In genomic region chr7:16147643-16148042, GRCm38 (mm10) we compare ENCODE assay signal across 9 mouse cellular contexts. TPM values are rescaled to one million over a fixed set of nuclear protein-coding genes. Genes with fewer than 3 reads are reported as not detected.
DNase-seq lines count a peak whose midpoint lies in the region; ATAC-seq lines count a peak whose summit lies in the region.
"Had no signal": no experiment of that assay in that cellular context is flagged by ENCODE, and none has a peak within 500 bp of the region (broad histone marks: within the 10 kb centered on the region; RNA-seq: fewer than 3 reads in every experiment).

No protein-coding gene starts in this region.

- no peaks in the 10 kb centered on the region for H3K9me3 ChIP-seq in hindbrain, embryonic 11.5 days (ENCODE audit: control insufficient read depth, low read length)
- no peaks in the 10 kb centered on the region for H3K9me3 ChIP-seq in hindbrain, embryonic 13.5 days
- H3K9me3 ChIP-seq in lung, embryonic 16.5 days (ENCODE audit: control insufficient read depth, low read length): no peaks in the 10 kb centered on the region
- H3K9me3 ChIP-seq: heart, embryonic 13.5 days had no signal

- no peaks in the 10 kb centered on the region for H3K36me3 ChIP-seq in hindbrain, embryonic 11.5 days (ENCODE audit: control insufficient read depth, insufficient read depth, low read length)
- H3K36me3 ChIP-seq in hindbrain, embryonic 13.5 days: peaks cover 30% of the 10 kb centered on the region
- H3K36me3 ChIP-seq in lung, embryonic 16.5 days (ENCODE audit: control insufficient read depth, insufficient read depth, low read length): no peaks in the 10 kb centered on the region

- DNase-seq in hindbrain, embryonic 11.5 days (ENCODE audit: low spot score): peak; percentile 78
- peak; percentile 23 for DNase-seq in CD4-positive helper T cell, adult 2 months (ENCODE audit: low read depth, low spot score)
- peak; percentile 76 for DNase-seq in adrenal gland, postnatal 25 days
- DNase-seq in thymus, postnatal 14 days: peak; percentile 58
- no peak for DNase-seq in T-cell, adult 2 months (ENCODE audit: low spot score)

- no peak overlapping the region for H3K4me3 ChIP-seq in hindbrain, embryonic 11.5 days (ENCODE audit: low read depth, low read length)
- H3K4me3 ChIP-seq in hindbrain, embryonic 13.5 days: no peak overlapping the region
- H3K4me3 ChIP-seq in lung, embryonic 16.5 days (ENCODE audit: low read length): no peak overlapping the region
- H3K4me3 ChIP-seq: heart, embryonic 13.5 days had no signal

- H3K4me2 ChIP-seq in hindbrain, embryonic 11.5 days (replicated peaks; ENCODE audit: low read depth, low read length): no peak overlapping the region
- no peak overlapping the region for H3K4me2 ChIP-seq in hindbrain, embryonic 13.5 days
- no peak overlapping the region for H3K4me2 ChIP-seq in lung, embryonic 16.5 days (ENCODE audit: low read depth, low read length)
- H3K4me2 ChIP-seq: heart, embryonic 13.5 days had no signal

- no peak overlapping the region for H3K27ac ChIP-seq in hindbrain, embryonic 11.5 days (ENCODE audit: low read depth, low read length)
- no peak overlapping the region for H3K27ac ChIP-seq in hindbrain, embryonic 13.5 days
- H3K27ac ChIP-seq in lung, embryonic 16.5 days (ENCODE audit: low read length): no peak overlapping the region
- H3K27ac ChIP-seq: heart, embryonic 13.5 days had no signal

- no peak overlapping the region for H3K9ac ChIP-seq in hindbrain, embryonic 11.5 days (ENCODE audit: low read depth, low read length)
- H3K9ac ChIP-seq in hindbrain, embryonic 13.5 days: no peak overlapping the region
- no peak overlapping the region for H3K9ac ChIP-seq in lung, embryonic 16.5 days (ENCODE audit: low read length)
- H3K9ac ChIP-seq: heart, embryonic 13.5 days had no signal

- WGBS in hindbrain, embryonic 11.5 days: 15% methylated on average over 15 of the region's 15 CpGs
- 19% methylated on average over 15 of the region's 15 CpGs for WGBS in hindbrain, embryonic 13.5 days
- 10% methylated on average over 15 of the region's 15 CpGs for WGBS in lung, embryonic 16.5 days

- H3K27me3 ChIP-seq in hindbrain, embryonic 11.5 days (ENCODE audit: control insufficient read depth, insufficient read depth, low read length): no peaks in the 10 kb centered on the region
- 0 out of 2 replicates have a peak, but pooled peaks cover 5% of the 10 kb centered on the region for H3K27me3 ChIP-seq in hindbrain, embryonic 13.5 days
- peaks cover 2% of the 10 kb centered on the region; the same call in 1 of the 2 replicates for H3K27me3 ChIP-seq in lung, embryonic 16.5 days (ENCODE audit: control insufficient read depth, insufficient read depth, low read depth, low read length)

- peaks cover 2% of the 10 kb centered on the region; the same call in 1 of the 2 replicates for H3K4me1 ChIP-seq in hindbrain, embryonic 11.5 days (replicated peaks; ENCODE audit: control insufficient read depth, insufficient read depth, low read length)
- peaks cover 15% of the 10 kb centered on the region for H3K4me1 ChIP-seq in hindbrain, embryonic 13.5 days (replicated peaks)
- H3K4me1 ChIP-seq in lung, embryonic 16.5 days (replicated peaks; ENCODE audit: control insufficient read depth, insufficient read depth, low read length): no peaks in the 10 kb centered on the region
- H3K4me1 ChIP-seq: heart, embryonic 13.5 days had no signal

- ATAC-seq in hindbrain, embryonic 11.5 days (ENCODE audit: low FRiP score): no peak
- ATAC-seq in hindbrain, embryonic 13.5 days (ENCODE audit: low FRiP score): no peak
- ATAC-seq in granulocyte monocyte progenitor cell, adult 5-6 weeks (replicated peaks; ENCODE audit: poor library complexity, severe bottlenecking): peak; percentile 84
- ATAC-seq in lung, embryonic 16.5 days (ENCODE audit: low read depth): peak; percentile 28; the same call in 1 of the 2 replicates

RNA-seq across cellular contexts. Expression of gene Slc8a2, which starts 18.0 kb away (rescaled TPM):
- 0.84 and 1.0 TPM in 2 replicates for polyA plus RNA-seq in hindbrain, embryonic 11.5 days (2014; fragmentation: Nextera tagmentation; extraction: Ambion mirVana)
- 0.96 and 1.1 TPM in 2 replicates for polyA plus RNA-seq in hindbrain, embryonic 13.5 days (2015; fragmentation: Nextera tagmentation; extraction: Ambion mirVana)
- 2.8 and 3.3 TPM in 2 replicates for total RNA-seq in adrenal gland, postnatal 25 days (2021)
- total RNA-seq in granulocyte monocyte progenitor cell, adult 5-6 weeks (2014; fragmentation: Nextera tagmentation): not detected in 2 replicates
- not detected in 2 replicates for total RNA-seq in granulocyte monocyte progenitor cell, adult 5-6 weeks (2017)
- polyA plus RNA-seq in lung, embryonic 16.5 days (2015; fragmentation: Nextera tagmentation; extraction: Ambion mirVana): 0.08 and 0.10 TPM in 2 replicates

RNA-seq across cellular contexts. Expression of gene Meis3, which starts 27.2 kb away (rescaled TPM):
- polyA plus RNA-seq in hindbrain, embryonic 11.5 days (2014; fragmentation: Nextera tagmentation; extraction: Ambion mirVana): 122 and 135 TPM in 2 replicates
- polyA plus RNA-seq in hindbrain, embryonic 13.5 days (2015; fragmentation: Nextera tagmentation; extraction: Ambion mirVana): 147 and 160 TPM in 2 replicates
- 10.9 and 12.9 TPM in 2 replicates for total RNA-seq in adrenal gland, postnatal 25 days (2021)
- not detected in 2 replicates for total RNA-seq in granulocyte monocyte progenitor cell, adult 5-6 weeks (2014; fragmentation: Nextera tagmentation)
- not detected in 2 replicates for total RNA-seq in granulocyte monocyte progenitor cell, adult 5-6 weeks (2017)
- polyA plus RNA-seq in lung, embryonic 16.5 days (2015; fragmentation: Nextera tagmentation; extraction: Ambion mirVana): 19.5 and 19.8 TPM in 2 replicates

RNA-seq across cellular contexts. Expression of gene Kptn, which starts 27.9 kb away (rescaled TPM):
- polyA plus RNA-seq in hindbrain, embryonic 11.5 days (2014; fragmentation: Nextera tagmentation; extraction: Ambion mirVana): 21.7 and 23.1 TPM in 2 replicates
- polyA plus RNA-seq in hindbrain, embryonic 13.5 days (2015; fragmentation: Nextera tagmentation; extraction: Ambion mirVana): 37.3 and 42.2 TPM in 2 replicates
- 20.4 and 26.7 TPM in 2 replicates for total RNA-seq in adrenal gland, postnatal 25 days (2021)
- total RNA-seq in granulocyte monocyte progenitor cell, adult 5-6 weeks (2014; fragmentation: Nextera tagmentation): 19.2 and 20.9 TPM in 2 replicates
- 9.7 and 11.2 TPM in 2 replicates for total RNA-seq in granulocyte monocyte progenitor cell, adult 5-6 weeks (2017)
- polyA plus RNA-seq in lung, embryonic 16.5 days (2015; fragmentation: Nextera tagmentation; extraction: Ambion mirVana): 28.3 and 31.7 TPM in 2 replicates

RNA-seq across cellular contexts. Expression of gene Napa, which starts 49.4 kb away (rescaled TPM):
- 176 and 177 TPM in 2 replicates for polyA plus RNA-seq in hindbrain, embryonic 11.5 days (2014; fragmentation: Nextera tagmentation; extraction: Ambion mirVana)
- 212 and 237 TPM in 2 replicates for polyA plus RNA-seq in hindbrain, embryonic 13.5 days (2015; fragmentation: Nextera tagmentation; extraction: Ambion mirVana)
- total RNA-seq in adrenal gland, postnatal 25 days (2021): 137 and 149 TPM in 2 replicates
- total RNA-seq in granulocyte monocyte progenitor cell, adult 5-6 weeks (2014; fragmentation: Nextera tagmentation): 81.0 and 105 TPM in 2 replicates
- 38.5 and 39.5 TPM in 2 replicates for total RNA-seq in granulocyte monocyte progenitor cell, adult 5-6 weeks (2017)
- 167 and 202 TPM in 2 replicates for polyA plus RNA-seq in lung, embryonic 16.5 days (2015; fragmentation: Nextera tagmentation; extraction: Ambion mirVana)

Comparison
In these comparisons a context has a peak if more than half of its experiments do, and no peak if none do; other contexts are left out.
1. ATAC-seq: peak in granulocyte monocyte progenitor cell, adult 5-6 weeks (single experiment) and lung, embryonic 16.5 days (single experiment); none in hindbrain, embryonic 11.5 days (single experiment) and hindbrain, embryonic 13.5 days (single experiment).